Mouse (Mus musculus) spleen, adult 2 months (tissue): ENCODE measurements around the gene Epdr1. TPM values are rescaled to one million over a fixed set of nuclear protein-coding genes. Genes with fewer than 3 reads are reported as not detected.
"Not testable (repeated sequence)": the region's sequence is repeated elsewhere in the genome, so short reads cannot be mapped to it uniquely, and the experiment has no call there.

Source experiments
- DNase-seq, 2 experiments: peaks; one replicate each; pipeline versions ENCODE4 v3.0.0 to v3.0.0-alpha.2; 2012 to 2021; ENCODE audit warnings: low spot score in 2 of 2, low read depth in 1 of 2
- H3K27ac ChIP-seq: fragments of 200-500 bp; 2 replicates; pipeline ENCODE4 v1.5.1; 2012; ENCODE audit warnings: low read length, inconsistent platforms; ENCODE audit not compliant: insufficient read depth
- H3K27me3 ChIP-seq: fragments of 200-500 bp; 2 replicates; pipeline ENCODE4 v1.6.1; 2012; ENCODE audit warnings: mild to moderate bottlenecking, moderate library complexity, low read length, inconsistent platforms; ENCODE audit not compliant: control insufficient read depth, insufficient read depth
- H3K36me3 ChIP-seq: fragments of 200-500 bp; 2 replicates; pipeline ENCODE4 v1.6.1; 2012; ENCODE audit warnings: mild to moderate bottlenecking, low read length, inconsistent platforms; ENCODE audit not compliant: control insufficient read depth, insufficient read depth
- H3K4me1 ChIP-seq: fragments of 200-500 bp; 2 replicates; pipeline ENCODE4 v1.6.1; 2011; ENCODE audit warnings: inconsistent platforms; ENCODE audit not compliant: control insufficient read depth, insufficient read depth, insufficient read length
- H3K4me3 ChIP-seq: fragments of 200-500 bp; 2 replicates; pipeline ENCODE4 v1.5.1; 2011; ENCODE audit warnings: mild to moderate bottlenecking, inconsistent platforms; ENCODE audit not compliant: insufficient read depth, insufficient read length; ENCODE audit errors: extremely low read depth
- CTCF ChIP-seq: fragments of 200-500 bp; IDR thresholded peaks from 2 replicates; pipeline ENCODE4 v1.5.1; 2011; ENCODE audit warnings: mild to moderate bottlenecking, inconsistent platforms; ENCODE audit not compliant: insufficient read depth, insufficient read length, insufficient replicate concordance; ENCODE audit errors: extremely low read depth
- POLR2A ChIP-seq: fragments of 200-500 bp; IDR thresholded peaks from 2 replicates; pipeline ENCODE4 v1.6.1; 2011; ENCODE audit warnings: low read depth, low read length, inconsistent platforms
- WGBS: fragments of 180-500 bp; shearing (Covaris S2); methylation state at CpG from one replicate; pipeline ENCODE4 v1.1.7; 2018; 5-methylcytosine and 5-hydroxymethylcytosine counted together
- polyA plus RNA-seq: library from polyadenylated mRNA; depleted of rRNA; stranded (reverse); fragments of >200 nt; gene quantifications from 2 replicates; pipeline ENCODE4 v1.2.3, GENCODE M21; 2012; rRNA removed

Gene Epdr1
- polyA plus RNA-seq, 1 experiment, result 6.5 TPM

DNA sequence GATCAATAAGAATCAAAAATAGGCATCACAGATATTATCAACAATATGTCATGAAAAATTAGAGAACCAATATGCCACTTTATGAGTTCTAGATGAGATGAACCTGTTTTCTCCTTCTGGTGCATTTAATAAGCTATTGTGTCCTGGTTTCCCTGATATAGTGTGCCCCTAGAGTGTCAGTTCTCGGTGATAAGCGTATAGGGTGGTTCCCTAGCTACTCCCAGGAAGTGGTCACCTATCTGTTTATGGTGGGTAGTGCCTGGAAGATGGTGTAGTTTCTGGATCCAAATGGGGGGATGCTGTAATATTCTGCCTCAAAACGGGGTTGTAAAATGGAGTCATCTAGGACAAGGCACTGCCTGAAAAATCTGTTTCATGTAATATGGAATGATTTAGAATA lies 43.8 kb downstream of the Epdr1 start:
- H3K27ac ChIP-seq, result no peak overlapping the region
- no peaks in the 10 kb centered on the region for H3K4me1 ChIP-seq
- no peaks in the 10 kb centered on the region for H3K36me3 ChIP-seq
- H3K4me3 ChIP-seq, result no peak overlapping the region
- DNase-seq, result no peak
- 80% methylated on average over 3 of the region's 3 CpGs for WGBS
- no peaks in the 10 kb centered on the region for H3K27me3 ChIP-seq
- TF ChIP-seq CTCF (no peak), POLR2A (no peak)

DNA sequence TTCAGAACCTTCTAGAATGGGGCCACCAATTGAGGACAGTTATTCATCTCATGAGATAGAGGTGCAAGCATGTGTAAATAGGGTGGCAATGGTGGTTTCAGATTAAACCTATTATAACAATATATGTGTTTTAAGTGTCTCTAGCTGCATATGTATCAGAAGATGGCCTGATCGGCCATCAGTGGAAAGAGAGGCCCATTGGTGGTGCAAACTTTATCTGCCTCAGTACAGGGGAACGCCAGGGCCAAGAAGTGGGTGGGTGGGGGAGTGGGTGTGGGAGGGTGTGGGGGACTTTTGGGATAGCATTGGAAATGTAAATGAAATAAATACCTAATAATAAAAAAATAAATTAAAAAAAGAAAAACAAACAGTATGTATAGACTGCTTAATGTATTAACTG lies 45.0 kb downstream of the Epdr1 start:
- H3K4me3 ChIP-seq, H3K4me1 ChIP-seq, H3K36me3 ChIP-seq, H3K27me3 ChIP-seq, DNase-seq, H3K27ac ChIP-seq: not testable (repeated sequence)
- WGBS, result 87% methylated on average over 2 of the region's 2 CpGs

DNA sequence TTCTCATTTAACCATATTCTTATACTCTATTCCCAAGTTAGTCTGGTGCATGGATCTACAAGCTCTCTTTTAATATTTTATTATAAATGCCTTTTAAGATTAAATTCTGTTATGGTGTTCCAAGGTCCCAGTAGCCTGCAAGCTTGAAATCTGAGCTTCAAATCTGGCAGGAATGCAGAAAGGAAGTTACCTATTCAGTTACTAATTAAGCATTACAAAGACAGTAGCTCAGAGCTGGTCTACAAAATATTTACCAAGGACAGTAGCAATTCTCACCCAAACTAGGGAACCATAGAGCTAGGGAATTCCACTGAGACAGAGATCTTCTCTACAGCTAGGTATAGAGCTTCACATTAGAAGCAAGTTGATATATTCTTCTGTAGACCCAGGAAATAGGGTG lies 49.6 kb downstream of the Epdr1 start:
- not testable (repeated sequence) for H3K27ac ChIP-seq, H3K27me3 ChIP-seq, DNase-seq, H3K4me3 ChIP-seq, H3K4me1 ChIP-seq, H3K36me3 ChIP-seq

- TF ChIP-seq CTCF, result no peak
- TF ChIP-seq POLR2A, result no peak
These were observed 57.2 kb downstream of the Epdr1 start for GRCm38 (mm10) chr13:19562510-19562909.

DNA sequence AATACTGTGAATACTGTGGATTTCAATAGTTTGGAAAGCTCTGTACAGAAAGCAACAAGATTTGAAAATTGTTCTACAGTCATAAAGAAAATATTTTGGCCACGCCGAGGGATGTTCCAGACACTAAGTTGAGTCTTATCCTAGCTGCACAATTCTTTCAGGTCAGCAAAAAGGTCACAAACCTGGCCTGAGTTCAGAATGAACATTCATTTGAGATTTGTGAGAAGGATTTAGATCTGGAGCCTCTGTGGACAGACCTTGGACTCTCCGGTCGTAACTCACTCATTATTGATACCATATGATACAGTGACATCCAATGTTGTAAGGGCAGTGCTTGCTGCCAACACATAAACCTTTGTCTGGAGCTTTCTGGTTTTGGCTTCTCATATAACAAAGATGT lies 64.3 kb downstream of the Epdr1 start:
- no peaks in the 10 kb centered on the region for H3K36me3 ChIP-seq
- no peak for DNase-seq
- H3K4me1 ChIP-seq, result no peaks in the 10 kb centered on the region
- WGBS, result 92% methylated on average over 4 of the region's 4 CpGs
- no peaks in the 10 kb centered on the region for H3K27me3 ChIP-seq
- TF ChIP-seq CTCF, result no peak
- TF ChIP-seq POLR2A, result no peak
- no peak overlapping the region for H3K27ac ChIP-seq
- no peak overlapping the region for H3K4me3 ChIP-seq

More at GRCm38 (mm10) chr13:19562510-19562909, 57.2 kb downstream of the Epdr1 start:
- H3K36me3 ChIP-seq, result no peaks in the 10 kb centered on the region
- no peaks in the 10 kb centered on the region for H3K4me1 ChIP-seq
- no peaks in the 10 kb centered on the region for H3K27me3 ChIP-seq
- H3K27ac ChIP-seq, result no peak overlapping the region
- H3K4me3 ChIP-seq, result no peak overlapping the region
- whole genome bisulfite sequencing, result 82% methylated on average over 1 of the region's 1 CpGs
- no peak for DNase-seq

Other genes with a start within 250 kb of the Epdr1 start
- gene Stard3nl, start 224.1 kb downstream of the Epdr1 start, polyA plus RNA-seq, result 9.7 and 11.0 TPM in 2 replicates
- 0.07 and 0.22 TPM in 2 replicates for gene Sfrp4, start 3.2 kb upstream of the Epdr1 start, polyA plus RNA-seq
- gene Nme8, start 77.9 kb upstream of the Epdr1 start, polyA plus RNA-seq, result not detected in 2 replicates
- gene Gpr141, start 204.3 kb upstream of the Epdr1 start, polyA plus RNA-seq, result 1.9 and 2.5 TPM in 2 replicates